Mouse (Mus musculus) thymus, adult 2 months (tissue): ENCODE results near the gene Mylk.

Experiments
- CTCF ChIP-seq: fragments of 200-500 bp; IDR thresholded peaks from 2 replicates; pipeline ENCODE4 v1.5.1; 2012; ENCODE audit warnings: mild to moderate bottlenecking, control low read depth, low read length, moderate library complexity, borderline replicate concordance; ENCODE audit not compliant: control insufficient read depth, poor library complexity, insufficient read depth; ENCODE audit errors: extremely low read depth
- POLR2A ChIP-seq: fragments of 200-500 bp; IDR thresholded peaks from 2 replicates; pipeline ENCODE4 v1.6.1; 2012; ENCODE audit warnings: mild to moderate bottlenecking, low read length, control low read depth, moderate library complexity; ENCODE audit not compliant: control insufficient read depth, poor library complexity, insufficient read depth; ENCODE audit errors: extremely low read depth

DNA sequence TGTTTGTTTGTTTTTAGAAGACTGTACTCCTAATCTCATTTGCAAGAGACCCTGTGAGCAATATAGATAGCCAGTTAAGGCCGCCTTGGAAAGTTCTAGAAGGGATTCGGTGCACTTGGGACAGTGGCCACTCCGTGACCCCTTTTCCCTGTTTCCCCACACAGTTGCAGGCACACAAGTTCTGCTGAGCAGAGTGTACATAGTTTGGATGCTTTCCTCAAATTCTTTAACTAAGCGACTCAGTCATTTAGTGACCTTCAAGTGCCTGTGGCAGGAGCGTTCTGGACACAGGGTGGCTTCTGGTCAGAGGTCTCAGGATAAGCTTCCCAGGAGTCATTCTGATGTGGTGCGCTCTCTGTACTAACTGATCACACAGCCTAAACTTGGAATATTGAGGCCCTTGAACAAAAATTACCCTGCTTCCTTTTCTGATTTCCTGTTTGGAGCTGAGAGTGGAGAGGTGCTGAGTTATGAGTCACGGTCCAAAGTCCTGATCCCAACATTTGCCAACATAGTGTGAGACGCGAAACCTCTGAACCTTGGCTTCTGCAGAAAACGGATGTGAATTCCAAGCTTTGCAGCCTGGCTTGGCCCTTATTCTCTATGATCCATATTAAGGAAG, 116.8 kb downstream of the Mylk start:
- TF ChIP-seq CTCF (no peak), POLR2A (no peak)
